In the genomic region with DNA sequence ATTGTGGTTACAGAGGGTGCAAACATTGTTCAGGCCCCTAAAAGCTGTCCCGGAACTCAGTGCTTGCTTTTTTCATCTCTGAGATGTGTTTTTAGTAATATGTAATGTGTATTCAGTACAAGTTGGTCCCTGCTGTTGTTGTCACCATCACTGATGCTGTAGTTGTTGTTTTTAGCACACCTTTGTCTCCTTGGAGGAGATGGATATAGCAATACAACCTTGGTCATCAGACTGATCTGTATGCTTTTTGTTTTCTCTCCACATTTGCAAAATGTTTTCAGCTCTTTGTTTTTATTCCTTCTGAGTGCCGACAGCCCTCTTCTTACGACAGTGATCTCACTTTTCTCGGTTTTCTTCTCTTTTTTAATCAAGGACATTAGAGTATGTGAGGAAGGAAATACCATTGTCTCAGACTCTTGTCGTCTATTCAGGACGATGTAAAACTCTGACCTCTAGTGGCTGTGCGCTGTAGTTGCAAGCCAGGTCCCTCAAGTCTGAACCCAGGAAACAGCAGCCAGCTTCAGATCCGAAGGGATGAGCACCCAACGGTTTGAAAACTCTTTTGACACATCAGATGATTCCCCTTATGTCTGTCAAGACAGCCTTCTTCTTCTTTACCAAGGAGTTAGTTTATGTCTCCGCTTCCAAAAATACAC, we compare ENCODE assay signal across 8 mouse cellular contexts.
DNase-seq lines count a peak whose midpoint lies in the region; ATAC-seq and TF ChIP-seq lines count a peak whose summit lies in the region.

No protein-coding gene starts in this region.

- no peaks in the 10 kb centered on the region for H3K27me3 ChIP-seq in embryonic facial prominence, embryonic 10.5 days (replicated peaks; ENCODE audit: low read depth, poor library complexity, severe bottlenecking)
- no peaks in the 10 kb centered on the region for H3K27me3 ChIP-seq in lung, embryonic 15.5 days
- H3K27me3 ChIP-seq in thymus, adult 2 months (ENCODE audit: control insufficient read depth, insufficient read depth, low read length), result no peaks in the 10 kb centered on the region

- DNase-seq in CD8-positive naive resting alpha-beta T cell, adult 2 months (ENCODE audit: low read depth in 2 of 2, low spot score in 2 of 2), result peak; percentile 21 to 37
- peak; percentile 71 for DNase-seq in adrenal gland, postnatal 10 days
- DNase-seq in embryonic facial prominence, embryonic 10.5 days (ENCODE audit: low spot score), result peak; percentile 67
- DNase-seq in heart, postnatal 14 days, result peak; percentile 52 to 75
- peak; percentile 63 to 70 for DNase-seq in kidney, postnatal 25 days
- DNase-seq in thymus, adult 2 months, result peak; percentile 52

- intact Hi-C loops in heart, postnatal 14 days (cut with DNase I), result loop anchor here (5.0 to 10.0 kb wide), 3 partner anchors 179 to 579 kb away; no protein-coding TSS in a partner anchor

- peak; percentile 58; the same call in 1 of the 2 replicates for ATAC-seq in lung, embryonic 15.5 days (ENCODE audit: borderline replicate concordance, extremely low read depth, low FRiP score, low TSS enrichment)

- H3K4me1 ChIP-seq in embryonic facial prominence, embryonic 10.5 days, result peaks cover 16% of the 10 kb centered on the region
- peaks cover 19% of the 10 kb centered on the region for H3K4me1 ChIP-seq in lung, embryonic 15.5 days
- no peaks in the 10 kb centered on the region for H3K4me1 ChIP-seq in olfactory bulb, adult 2 months (ENCODE audit: control insufficient read depth, insufficient read depth, low read length)
- no peaks in the 10 kb centered on the region for H3K4me1 ChIP-seq in thymus, adult 2 months (replicated peaks; ENCODE audit: control insufficient read depth, insufficient read depth, low read length)

- no peak overlapping the region for H3K4me2 ChIP-seq in lung, embryonic 15.5 days

- TF ChIP-seq POLR2A in olfactory bulb, adult 2 months (IDR thresholded peaks at IDR 0.05; ENCODE audit: insufficient read depth, low read depth, low read length), result no peak
- TF ChIP-seq POLR2A in thymus, adult 2 months (IDR thresholded peaks at IDR 0.05; ENCODE audit: control insufficient read depth, extremely low read depth, insufficient read depth, low read length, poor library complexity), result no peak

- no peaks in the 10 kb centered on the region for H3K36me3 ChIP-seq in embryonic facial prominence, embryonic 10.5 days (replicated peaks)
- no peaks in the 10 kb centered on the region for H3K36me3 ChIP-seq in lung, embryonic 15.5 days
- no peaks in the 10 kb centered on the region for H3K36me3 ChIP-seq in thymus, adult 2 months (ENCODE audit: control insufficient read depth, insufficient read depth, low read length)

- TF ChIP-seq CTCF in olfactory bulb, adult 2 months (IDR thresholded peaks at IDR 0.05; ENCODE audit: insufficient read depth, low read depth, low read length), result peak; percentile 34; the same call in 1 of the 2 replicates
- no peak for TF ChIP-seq CTCF in thymus, adult 2 months (IDR thresholded peaks at IDR 0.05; ENCODE audit: borderline replicate concordance, control insufficient read depth, extremely low read depth, insufficient read depth, low read length, poor library complexity)

- H3K9ac ChIP-seq in lung, embryonic 15.5 days, result no peak overlapping the region

- peak overlapping the region; percentile 44; the same call in 1 of the 2 replicates for H3K27ac ChIP-seq in embryonic facial prominence, embryonic 10.5 days (replicated peaks)
- H3K27ac ChIP-seq in lung, embryonic 15.5 days, result peak overlapping the region; percentile 59
- no peak overlapping the region for H3K27ac ChIP-seq in olfactory bulb, adult 2 months (ENCODE audit: insufficient read depth, low read depth, low read length)
- H3K27ac ChIP-seq in thymus, adult 2 months (ENCODE audit: control insufficient read depth, insufficient read depth, low read length), result no peak overlapping the region

- H3K4me3 ChIP-seq in embryonic facial prominence, embryonic 10.5 days, result no peak overlapping the region
- H3K4me3 ChIP-seq in lung, embryonic 15.5 days, result no peak overlapping the region
- no peak overlapping the region for H3K4me3 ChIP-seq in olfactory bulb, adult 2 months (ENCODE audit: insufficient read depth, low read depth, low read length)
- no peak overlapping the region for H3K4me3 ChIP-seq in thymus, adult 2 months (ENCODE audit: control insufficient read depth, insufficient read depth, low read length)

- 19% methylated on average over 10 of the region's 10 CpGs for WGBS in embryonic facial prominence, embryonic 10.5 days
- 13% methylated on average over 10 of the region's 10 CpGs for WGBS in lung, embryonic 15.5 days
- 14% methylated on average over 10 of the region's 10 CpGs for WGBS in olfactory bulb, adult 2 months
- WGBS in thymus, adult 2 months, result 13% methylated on average over 10 of the region's 10 CpGs

- H3K9me3 ChIP-seq in embryonic facial prominence, embryonic 10.5 days, result no peaks in the 10 kb centered on the region
- no peaks in the 10 kb centered on the region for H3K9me3 ChIP-seq in lung, embryonic 15.5 days

Comparison
In these comparisons a context has a peak if more than half of its experiments do, and no peak if none do; other contexts are left out.
1. H3K27ac ChIP-seq: peak in embryonic facial prominence, embryonic 10.5 days (single experiment) and lung, embryonic 15.5 days (single experiment); none in olfactory bulb, adult 2 months (single experiment) and thymus, adult 2 months (single experiment).
2. Peak in every context shown above with its lines, with median percentiles within 50 percentile points of each other: DNase-seq.